Mouse (Mus musculus) spleen, adult 18-20 months (tissue): ENCODE measurements around the gene Fggy.

Source experiments
- DNase-seq, 2 experiments: peaks; one replicate each; pipeline ENCODE4 v3.0.0; 2022; ENCODE audit warnings: mixed read lengths in 2 of 2

Fggy gene

GRCm38 (mm10) chr4:95666896-95667295 lies 109.6 kb downstream of the Fggy start:
- DNase-seq = no peak

DNA sequence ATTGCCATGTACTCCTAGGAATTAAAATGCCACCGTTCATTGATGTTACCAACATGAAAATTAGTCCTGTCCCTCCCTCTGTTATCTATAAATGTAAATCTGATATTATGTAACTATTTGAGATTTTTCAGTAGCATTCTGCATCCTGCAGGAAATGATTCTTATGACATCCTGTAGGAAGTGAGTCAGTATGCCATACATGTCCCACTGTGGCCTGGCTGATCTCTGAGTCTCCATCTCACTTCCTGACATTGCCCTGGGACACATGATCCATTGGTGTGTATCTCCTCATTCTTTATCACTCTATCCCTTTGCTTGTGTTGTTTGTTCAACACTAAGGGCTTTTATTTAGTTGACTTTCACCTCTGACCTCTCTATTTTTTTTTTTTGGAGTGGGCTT lies 110.3 kb downstream of the Fggy start:
- no peak for DNase-seq

DNA sequence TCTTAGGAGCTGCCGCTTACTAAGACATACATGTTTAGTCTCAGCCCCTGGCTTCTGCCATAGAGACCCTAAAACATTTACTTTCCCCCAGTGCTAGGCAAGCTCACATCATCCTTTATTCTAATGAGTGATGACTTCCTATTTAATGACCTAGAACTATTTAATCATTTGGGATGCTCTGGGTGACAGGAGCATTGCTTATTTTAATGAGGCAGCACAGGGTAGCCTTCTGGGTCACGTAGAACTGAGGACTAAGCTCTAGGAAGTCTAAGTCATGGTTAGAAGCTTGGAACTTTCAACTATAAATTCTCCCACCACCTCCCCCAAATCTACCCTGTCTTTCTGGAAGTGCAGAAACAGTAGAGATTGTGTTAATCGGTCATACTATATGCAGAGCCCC lies 111.2 kb downstream of the Fggy start:
- no peak for DNase-seq

DNA sequence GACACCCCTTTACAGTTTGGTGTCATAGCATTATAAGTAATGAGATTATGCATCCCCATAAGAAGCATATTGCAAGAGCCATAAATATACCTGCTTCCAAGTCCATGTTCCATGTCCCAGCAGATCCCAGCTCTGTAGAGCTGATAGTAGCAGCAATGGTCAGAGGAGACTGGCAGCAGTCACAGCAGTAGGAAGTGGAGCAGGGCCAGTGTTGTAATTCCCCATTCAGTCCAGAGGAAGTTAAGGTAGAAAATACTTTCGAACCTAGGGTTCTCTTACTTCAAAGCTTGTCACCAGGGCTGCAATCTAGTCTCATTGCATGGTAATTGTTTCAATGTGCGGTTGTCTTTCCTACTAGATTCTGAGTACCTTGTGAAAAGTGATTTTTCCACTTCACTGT lies 112.0 kb downstream of the Fggy start:
- no peak for DNase-seq

DNA sequence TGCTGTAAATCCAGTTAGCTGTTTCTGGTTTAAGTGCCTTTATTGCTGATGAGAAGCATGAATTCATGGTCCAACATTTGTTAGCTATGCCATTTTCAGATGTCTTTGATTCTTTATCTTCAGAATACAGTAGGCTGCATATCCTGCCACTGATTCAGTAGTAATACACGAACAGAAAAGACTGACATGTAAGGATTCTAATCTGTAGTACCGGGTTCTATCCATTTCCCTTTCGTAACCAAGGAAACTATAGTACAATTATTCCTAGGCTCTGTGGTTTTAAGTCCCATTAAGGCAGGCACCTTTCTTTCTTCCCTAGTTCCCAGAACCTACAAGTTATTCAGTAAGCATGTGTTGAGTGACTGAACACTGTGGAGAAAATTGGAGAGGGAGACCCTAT lies 113.3 kb downstream of the Fggy start:
- DNase-seq = no peak

GRCm38 (mm10) chr4:95672039-95672438 lies 114.7 kb downstream of the Fggy start:
- no peak for DNase-seq

DNA sequence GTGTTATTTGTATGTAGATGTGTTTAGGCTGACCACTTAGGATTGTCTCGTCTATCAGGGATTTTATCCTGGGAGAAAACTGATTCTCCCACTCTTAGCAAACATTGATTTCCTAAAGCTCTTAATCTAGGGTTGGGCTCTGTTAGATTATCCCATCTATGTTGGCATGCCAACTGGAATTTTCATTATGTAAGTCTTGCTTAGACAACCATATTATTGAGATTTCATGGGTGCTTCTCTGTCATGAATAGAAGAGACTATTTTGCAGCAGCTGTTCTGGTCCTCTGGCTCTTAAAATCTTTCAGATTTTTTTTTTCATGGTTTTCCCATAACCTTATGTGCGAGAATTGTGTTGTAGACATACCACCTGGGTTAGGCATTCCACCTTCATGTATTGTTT lies 119.1 kb downstream of the Fggy start:
- DNase-seq = no peak

DNA sequence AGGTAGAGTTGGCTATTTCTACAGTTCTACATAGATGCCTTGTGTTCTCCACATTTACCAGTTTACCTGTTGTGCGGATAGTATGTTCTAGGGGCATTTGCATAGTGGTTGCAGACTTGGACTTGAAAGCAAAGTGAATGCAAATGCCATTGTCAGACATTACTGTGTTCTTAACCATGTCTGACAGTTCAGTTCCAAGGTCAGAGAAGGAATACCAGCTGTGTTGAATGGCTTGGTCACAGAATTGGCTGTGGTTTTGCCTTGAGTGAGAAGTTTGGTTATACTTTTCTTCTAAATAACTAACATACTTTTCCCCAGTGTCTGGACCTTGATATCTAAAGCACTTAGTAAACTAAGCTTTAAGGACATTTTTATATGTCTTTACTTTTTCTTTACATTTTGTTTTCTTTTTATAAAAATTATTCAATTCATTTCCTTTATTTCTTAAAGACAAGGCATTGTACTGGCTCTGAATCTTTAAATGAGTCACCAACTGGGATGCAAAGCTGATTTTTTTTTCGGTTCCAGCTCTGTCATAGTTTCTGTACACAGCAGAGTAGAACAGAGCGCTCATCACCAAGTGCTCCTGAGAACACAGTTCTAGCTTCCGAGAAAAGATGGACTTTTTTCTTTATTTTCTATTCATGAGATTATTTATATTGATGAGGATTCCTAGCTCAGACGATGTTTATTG lies 123.6 kb downstream of the Fggy start:
- no peak for DNase-seq

DNA sequence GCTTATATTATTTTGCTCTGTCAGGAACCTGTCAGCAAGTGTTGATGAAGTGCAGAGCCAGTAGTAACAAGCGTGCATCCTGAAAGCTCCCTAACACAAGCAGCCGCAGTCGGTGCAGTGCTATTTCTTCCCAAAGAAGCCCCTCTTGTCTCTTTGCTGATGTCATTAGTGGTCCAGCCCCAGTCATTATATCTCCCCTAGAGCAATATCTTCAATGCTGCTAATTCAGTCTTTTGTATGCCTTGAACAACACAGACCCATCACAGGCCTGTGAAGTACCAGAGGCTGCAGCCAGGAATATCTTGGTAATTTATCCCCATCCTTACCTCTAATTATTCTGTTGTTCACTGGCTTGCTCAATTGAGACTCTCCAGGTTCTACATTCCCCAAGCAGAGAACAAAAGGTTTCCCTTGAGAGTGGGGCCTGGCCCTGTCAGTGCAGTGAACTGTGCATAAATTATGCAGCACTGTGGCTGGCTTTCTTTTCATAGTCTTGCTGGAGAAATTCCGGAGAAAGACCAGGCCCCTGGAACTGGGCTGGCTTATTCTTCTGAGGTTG lies 127.3 kb downstream of the Fggy start:
- peak in 1 of 2 experiments; percentile 5 for DNase-seq

GRCm38 (mm10) chr4:95686775-95687174 lies 129.5 kb downstream of the Fggy start:
- no peak for DNase-seq

GRCm38 (mm10) chr4:95687350-95687749 lies 130.0 kb downstream of the Fggy start:
- no peak for DNase-seq

- no peak for DNase-seq
These were observed 130.9 kb downstream of the Fggy start for GRCm38 (mm10) chr4:95688159-95688558.

DNA sequence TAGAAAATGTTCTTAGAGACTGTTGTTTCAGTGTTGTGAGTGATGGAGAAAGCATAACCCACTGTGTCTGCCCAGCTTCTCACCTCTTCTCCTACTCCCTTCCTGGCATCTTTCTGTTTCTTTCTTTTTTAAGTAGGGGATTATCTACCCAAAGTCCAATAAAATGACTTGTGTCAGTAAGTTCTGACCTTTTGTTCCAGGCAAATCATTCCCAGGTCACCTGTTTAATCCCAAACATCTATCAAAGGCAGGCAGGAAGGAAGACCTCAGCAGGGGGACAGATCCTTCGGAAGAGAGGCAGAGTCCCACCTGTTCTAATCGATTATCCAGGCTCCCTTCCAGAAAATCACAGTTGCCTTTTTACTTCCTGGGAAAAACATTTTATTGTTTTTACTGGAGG lies 143.1 kb downstream of the Fggy start:
- no peak for DNase-seq

GRCm38 (mm10) chr4:95707941-95708897 lies 150.9 kb downstream of the Fggy start:
- DNase-seq = no peak

GRCm38 (mm10) chr4:95709750-95710149 lies 152.4 kb downstream of the Fggy start:
- DNase-seq = no peak

- no peak for DNase-seq
These were observed 155.5 kb downstream of the Fggy start for GRCm38 (mm10) chr4:95712802-95713201.

GRCm38 (mm10) chr4:95713271-95713670 lies 156.0 kb downstream of the Fggy start:
- no peak for DNase-seq

GRCm38 (mm10) chr4:95716137-95716536 lies 158.8 kb downstream of the Fggy start:
- no peak for DNase-seq

- no peak for DNase-seq
These were observed 166.3 kb downstream of the Fggy start for GRCm38 (mm10) chr4:95723615-95724014.

- DNase-seq = no peak
These were observed 169.1 kb downstream of the Fggy start for GRCm38 (mm10) chr4:95726361-95726760.

GRCm38 (mm10) chr4:95729142-95729826 lies 172.0 kb downstream of the Fggy start:
- no peak for DNase-seq

- no peak for DNase-seq
These were observed 173.8 kb downstream of the Fggy start for GRCm38 (mm10) chr4:95731110-95731509.
